Mouse (Mus musculus) heart, postnatal 0 days (tissue): ENCODE data around the gene Cpm.

Source experiments
- CTCF ChIP-seq: IDR thresholded peaks from 2 replicates; pipeline ENCODE4 v1.5.1; 2016; ENCODE audit warnings: antibody characterized with exemption, control low read depth, low read depth
- EP300 ChIP-seq: IDR thresholded peaks from 2 replicates; pipeline ENCODE4 v1.6.1; 2016; ENCODE audit warnings: antibody characterized with exemption, low read depth

- TF ChIP-seq CTCF (no peak), EP300 (no peak)
Observed at GRCm38 (mm10) chr10:117670791-117671190, 41.5 kb downstream of the Cpm start.
